ENCODE assay signal across 7 mouse cellular contexts in genomic region chr8:108369081-108369480, GRCm38 (mm10).
DNase-seq lines count a peak whose midpoint lies in the region; ATAC-seq lines count a peak whose summit lies in the region.

No protein-coding gene starts in this region.

- H3K9me3 ChIP-seq in kidney, embryonic 16.5 days (ENCODE audit: low read length), result no peaks in the 10 kb centered on the region

- no peak overlapping the region for H3K4me3 ChIP-seq in kidney, embryonic 16.5 days (ENCODE audit: low read length)

- no peaks in the 10 kb centered on the region for H3K36me3 ChIP-seq in kidney, embryonic 16.5 days (ENCODE audit: insufficient read depth, low read length)

- peaks cover 4% of the 10 kb centered on the region; the same call in 1 of the 2 replicates for H3K4me1 ChIP-seq in kidney, embryonic 16.5 days (ENCODE audit: insufficient read depth, low read length)

- WGBS in kidney, embryonic 16.5 days, result 21% methylated on average over 6 of the region's 6 CpGs

- no peaks in the 10 kb centered on the region for H3K27me3 ChIP-seq in kidney, embryonic 16.5 days (ENCODE audit: insufficient read depth, low read length)

- no peak overlapping the region for H3K4me2 ChIP-seq in kidney, embryonic 16.5 days (replicated peaks; ENCODE audit: low read depth, low read length)

- ATAC-seq in kidney, embryonic 16.5 days (ENCODE audit: low FRiP score, low TSS enrichment), result no peak
- ATAC-seq in megakaryocyte-erythroid progenitor cell, adult 5-6 weeks (replicated peaks; ENCODE audit: low FRiP score, low TSS enrichment, poor library complexity, severe bottlenecking), result no peak
- ATAC-seq in erythroid progenitor cell, adult 5-6 weeks (replicated peaks; ENCODE audit: low FRiP score, poor library complexity, severe bottlenecking), result no peak

- no peak overlapping the region for H3K9ac ChIP-seq in kidney, embryonic 16.5 days (replicated peaks; ENCODE audit: low read length)

- no peak overlapping the region for H3K27ac ChIP-seq in kidney, embryonic 16.5 days (ENCODE audit: low read length)

- DNase-seq in kidney, adult 18-20 months, result peak; percentile 5
- peak; percentile 77 for DNase-seq in 3T3-L1 (ENCODE audit: low read depth, low spot score)
- DNase-seq in adrenal gland, adult 2 months, result peak; percentile 85
- peak; percentile 38 for DNase-seq in layer of hippocampus, adult 9-11 months

Comparison
In these comparisons a context has a peak if more than half of its experiments do, and no peak if none do; other contexts are left out.
1. DNase-seq: peak in every context shown above with its lines; median percentile 85 in adrenal gland, adult 2 months; 77 in 3T3-L1; 38 in layer of hippocampus, adult 9-11 months; 5 in kidney, adult 18-20 months.